Mouse (Mus musculus): Measurements from ENCODE around the gene Ercc6. TPM values are rescaled to one million over a fixed set of nuclear protein-coding genes. Genes with fewer than 3 reads are reported as not detected.

Gene Ercc6
- polyA plus RNA-seq, 1 experiment from 2014 or later, result 10.3 TPM

DNA sequence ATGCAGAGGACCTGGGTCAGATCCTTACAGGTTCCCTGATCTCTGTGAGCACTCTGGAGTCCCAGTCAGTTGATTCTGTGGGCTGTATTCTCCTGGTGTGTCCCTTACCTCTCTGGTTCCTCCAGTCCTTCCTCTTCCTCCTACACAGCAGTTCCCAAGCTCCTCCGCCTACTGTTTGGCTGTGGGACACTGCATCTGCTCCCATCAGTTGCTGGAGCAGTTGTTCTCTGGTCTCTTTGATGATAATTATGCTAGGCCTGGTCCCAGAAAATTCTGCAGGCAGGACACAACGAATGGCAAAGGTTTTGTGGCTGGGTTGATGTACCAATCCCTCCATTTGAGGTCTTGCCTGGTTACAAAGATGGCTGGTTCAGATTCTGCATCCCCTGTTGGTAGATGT is 12.0 kb upstream of the Ercc6 start:
- 63% methylated on average over 2 of the region's 2 CpGs for WGBS
- H3K4me3 ChIP-seq, result no peak overlapping the region
- no peaks in the 10 kb centered on the region for H3K9me3 ChIP-seq (replicated peaks)
- no peaks in the 10 kb centered on the region for H3K36me3 ChIP-seq
- no peak overlapping the region for H3K9ac ChIP-seq
- peaks cover 7% of the 10 kb centered on the region; the same call in 1 of the 2 replicates for H3K27me3 ChIP-seq
- no peak for ATAC-seq (replicated peaks; ENCODE audit: insufficient number of reproducible peaks, insufficient read depth, low FRiP score, low read depth)
- H3K4me1 ChIP-seq (replicated peaks), result no peaks in the 10 kb centered on the region
- H3K4me2 ChIP-seq, result no peak overlapping the region
- no peak overlapping the region for H3K27ac ChIP-seq

- H3K27ac ChIP-seq, result no peak overlapping the region
- no peaks in the 10 kb centered on the region for H3K4me1 ChIP-seq (replicated peaks)
- H3K9ac ChIP-seq, result no peak overlapping the region
- no peaks in the 10 kb centered on the region for H3K36me3 ChIP-seq
- no peak for ATAC-seq (replicated peaks; ENCODE audit: insufficient number of reproducible peaks, insufficient read depth, low FRiP score, low read depth)
- no peak overlapping the region for H3K4me3 ChIP-seq
- peaks cover 7% of the 10 kb centered on the region; the same call in 1 of the 2 replicates for H3K27me3 ChIP-seq
- no peak overlapping the region for H3K4me2 ChIP-seq
- H3K9me3 ChIP-seq (replicated peaks), result no peaks in the 10 kb centered on the region
- 74% methylated on average over 9 of the region's 9 CpGs for WGBS
These were observed 10.3 kb upstream of the Ercc6 start for GRCm38 (mm10) chr14:32502764-32503688.

DNA sequence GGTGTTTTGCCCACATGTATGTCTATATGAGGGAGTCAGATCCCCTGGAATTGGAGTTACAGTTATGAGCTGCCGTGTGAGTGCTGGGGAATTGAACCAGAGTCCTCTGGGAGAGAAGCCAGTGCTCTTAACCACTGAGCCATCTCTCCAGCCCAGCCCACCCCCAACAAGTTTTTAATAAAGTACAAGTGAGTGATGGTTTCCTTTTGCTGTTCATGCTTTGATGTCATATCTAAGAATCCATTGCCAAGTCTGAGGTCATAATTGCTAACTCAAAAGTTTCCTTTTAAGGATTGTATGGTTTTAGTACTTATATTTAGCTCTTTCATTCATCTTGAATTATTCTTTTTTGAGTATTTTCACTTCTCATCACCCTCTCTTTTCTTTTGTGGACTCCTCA is 9.4 kb upstream of the Ercc6 start:
- Histone ChIP-seq H3K4me3 (no peak overlapping the region), H3K36me3 (no peaks in the 10 kb centered on the region), H3K27ac (no peak overlapping the region), H3K9me3 (replicated peaks) (no peaks in the 10 kb centered on the region), H3K27me3 (peaks cover 7% of the 10 kb centered on the region; the same call in 1 of the 2 replicates), H3K4me1 (replicated peaks) (no peaks in the 10 kb centered on the region), H3K9ac (no peak overlapping the region), H3K4me2 (no peak overlapping the region)
- no peak for ATAC-seq (replicated peaks; ENCODE audit: insufficient number of reproducible peaks, insufficient read depth, low FRiP score, low read depth)
- WGBS, result 72% methylated on average over 1 of the region's 1 CpGs

DNA sequence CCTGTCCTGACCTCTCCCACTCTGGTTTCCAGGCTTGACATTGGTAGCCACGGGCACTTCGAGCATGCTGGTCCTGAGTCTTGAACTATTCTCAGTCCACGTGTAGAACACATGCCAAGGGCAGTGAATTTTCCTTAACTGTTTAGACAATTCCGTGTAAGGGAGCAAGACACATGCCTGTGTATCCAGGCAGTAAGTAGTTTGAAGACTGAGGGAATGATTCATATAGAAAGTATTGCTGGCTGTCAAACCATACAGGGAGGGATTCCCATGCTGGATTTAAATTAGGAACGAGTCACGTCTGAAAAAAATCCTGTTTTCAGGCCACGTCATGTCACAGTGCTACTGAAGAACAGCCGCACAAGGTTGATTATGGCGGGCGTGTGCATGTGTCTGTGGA is 7.0 kb upstream of the Ercc6 start:
- 83% methylated on average over 10 of the region's 10 CpGs for WGBS
- Histone ChIP-seq H3K9ac (no peak overlapping the region), H3K27ac (no peak overlapping the region), H3K4me2 (no peak overlapping the region), H3K4me1 (replicated peaks) (no peaks in the 10 kb centered on the region), H3K9me3 (replicated peaks) (no peaks in the 10 kb centered on the region), H3K4me3 (no peak overlapping the region), H3K27me3 (peaks cover 7% of the 10 kb centered on the region; the same call in 1 of the 2 replicates), H3K36me3 (no peaks in the 10 kb centered on the region)
- ATAC-seq (replicated peaks; ENCODE audit: insufficient number of reproducible peaks, insufficient read depth, low FRiP score, low read depth), result no peak

GRCm38 (mm10) chr14:32507216-32507615 is 6.1 kb upstream of the Ercc6 start:
- no peaks in the 10 kb centered on the region for H3K4me1 ChIP-seq (replicated peaks)
- H3K27me3 ChIP-seq, result no peaks in the 10 kb centered on the region; the same call in 1 of the 2 replicates
- H3K27ac ChIP-seq, result no peak overlapping the region
- no peaks in the 10 kb centered on the region for H3K36me3 ChIP-seq
- H3K9ac ChIP-seq, result no peak overlapping the region
- H3K4me2 ChIP-seq, result no peak overlapping the region
- H3K9me3 ChIP-seq (replicated peaks), result no peaks in the 10 kb centered on the region
- no peak overlapping the region for H3K4me3 ChIP-seq
- ATAC-seq (replicated peaks; ENCODE audit: insufficient number of reproducible peaks, insufficient read depth, low FRiP score, low read depth), result no peak
- WGBS, result 69% methylated on average over 4 of the region's 4 CpGs

- no peak overlapping the region for H3K27ac ChIP-seq
- H3K9me3 ChIP-seq (replicated peaks), result no peaks in the 10 kb centered on the region
- no peak for ATAC-seq (replicated peaks; ENCODE audit: insufficient number of reproducible peaks, insufficient read depth, low FRiP score, low read depth)
- H3K4me2 ChIP-seq, result no peak overlapping the region
- WGBS, result 48% methylated on average over 10 of the region's 10 CpGs
- H3K27me3 ChIP-seq, result no peaks in the 10 kb centered on the region; the same call in 1 of the 2 replicates
- H3K36me3 ChIP-seq, result no peaks in the 10 kb centered on the region
- H3K4me3 ChIP-seq, result no peak overlapping the region
- no peak overlapping the region for H3K9ac ChIP-seq
- peaks cover 4% of the 10 kb centered on the region; the same call in 1 of the 2 replicates for H3K4me1 ChIP-seq (replicated peaks)
These were observed 5.1 kb upstream of the Ercc6 start for GRCm38 (mm10) chr14:32508105-32508835.

DNA sequence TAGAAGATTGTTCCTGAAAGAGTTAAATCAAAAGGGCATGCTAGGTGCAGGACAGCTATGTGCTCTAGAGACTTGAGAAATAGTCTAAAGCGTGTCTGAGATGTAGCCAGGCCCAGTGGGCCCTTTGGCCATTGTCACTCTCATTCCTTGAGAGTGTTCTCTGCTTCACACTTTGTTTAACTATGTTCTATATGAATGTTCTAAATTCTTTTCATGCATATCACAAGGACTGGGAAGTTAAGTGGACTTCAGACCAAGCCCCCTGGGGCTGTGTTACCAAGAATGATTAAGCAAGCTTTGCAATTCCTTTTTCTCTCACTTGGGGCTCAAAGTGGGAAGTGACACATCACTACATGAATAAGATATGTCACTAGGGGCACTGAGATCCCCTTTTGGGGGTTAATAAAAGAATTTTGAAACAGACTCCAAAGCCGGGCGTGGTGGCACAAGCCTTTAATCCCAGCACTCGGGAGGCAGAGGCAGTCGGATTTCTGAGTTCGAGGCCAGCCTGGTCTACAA is 3.8 kb upstream of the Ercc6 start:
- ATAC-seq (replicated peaks; ENCODE audit: insufficient number of reproducible peaks, insufficient read depth, low FRiP score, low read depth), result no peak
- peaks cover 11% of the 10 kb centered on the region for H3K4me1 ChIP-seq (replicated peaks)
- WGBS, result 80% methylated on average over 6 of the region's 6 CpGs
- no peak overlapping the region for H3K27ac ChIP-seq
- H3K36me3 ChIP-seq, result no peaks in the 10 kb centered on the region
- H3K4me3 ChIP-seq, result no peak overlapping the region
- H3K4me2 ChIP-seq, result no peak overlapping the region
- no peaks in the 10 kb centered on the region; the same call in 1 of the 2 replicates for H3K27me3 ChIP-seq
- no peak overlapping the region for H3K9ac ChIP-seq
- no peaks in the 10 kb centered on the region for H3K9me3 ChIP-seq (replicated peaks)

DNA sequence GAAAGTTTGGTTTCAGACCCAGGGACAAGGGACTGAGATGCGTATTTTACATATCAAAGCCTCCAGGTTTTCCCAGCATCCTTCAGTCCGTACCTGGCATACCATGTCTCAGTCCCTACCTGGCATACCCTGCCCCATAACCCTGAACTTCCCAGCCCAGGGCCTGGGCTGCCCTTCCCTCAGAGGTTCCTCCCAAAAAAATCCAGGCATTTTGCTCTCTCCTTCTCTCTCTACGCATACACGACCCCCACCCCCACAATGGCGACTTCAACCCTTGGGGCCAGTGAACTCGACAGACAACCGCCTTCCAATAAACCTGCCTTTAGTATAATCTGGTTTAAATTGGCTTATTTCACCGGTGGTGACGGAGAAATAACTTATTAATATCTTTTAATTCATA is 409 bp upstream of the Ercc6 start:
- H3K4me2 ChIP-seq, result peak overlapping the region; percentile 82
- no peak overlapping the region for H3K9ac ChIP-seq
- H3K27ac ChIP-seq, result no peak overlapping the region
- H3K36me3 ChIP-seq, result peaks cover 12% of the 10 kb centered on the region
- ATAC-seq (replicated peaks; ENCODE audit: insufficient number of reproducible peaks, insufficient read depth, low FRiP score, low read depth), result no peak
- no peaks in the 10 kb centered on the region for H3K9me3 ChIP-seq (replicated peaks)
- 35% methylated on average over 9 of the region's 9 CpGs for WGBS
- H3K4me3 ChIP-seq, result peak overlapping the region; percentile 75
- H3K27me3 ChIP-seq, result no peaks in the 10 kb centered on the region; the same call in 1 of the 2 replicates
- peaks cover 15% of the 10 kb centered on the region for H3K4me1 ChIP-seq (replicated peaks)

- WGBS, result 75% methylated on average over 1 of the region's 1 CpGs
- ATAC-seq (replicated peaks; ENCODE audit: insufficient number of reproducible peaks, insufficient read depth, low FRiP score, low read depth), result no peak
- H3K9ac ChIP-seq, result no peak overlapping the region
- no peak overlapping the region for H3K27ac ChIP-seq
- no peaks in the 10 kb centered on the region; the same call in 1 of the 2 replicates for H3K27me3 ChIP-seq
- peaks cover 15% of the 10 kb centered on the region for H3K4me1 ChIP-seq (replicated peaks)
- H3K9me3 ChIP-seq (replicated peaks), result no peaks in the 10 kb centered on the region
- no peak overlapping the region for H3K4me3 ChIP-seq
- H3K36me3 ChIP-seq, result peaks cover 30% of the 10 kb centered on the region
- H3K4me2 ChIP-seq, result no peak overlapping the region
These were observed 2.8 kb downstream of the Ercc6 start for GRCm38 (mm10) chr14:32516086-32516485.

GRCm38 (mm10) chr14:32518543-32518942 is 5.2 kb downstream of the Ercc6 start:
- Histone ChIP-seq H3K4me3 (no peak overlapping the region), H3K9me3 (replicated peaks) (no peaks in the 10 kb centered on the region), H3K27ac (no peak overlapping the region), H3K4me1 (replicated peaks) (peaks cover 11% of the 10 kb centered on the region), H3K36me3 (peaks cover 38% of the 10 kb centered on the region), H3K4me2 (no peak overlapping the region), H3K9ac (no peak overlapping the region), H3K27me3 (no peaks in the 10 kb centered on the region)
- 91% methylated on average over 2 of the region's 2 CpGs for WGBS
- no peak for ATAC-seq (replicated peaks; ENCODE audit: insufficient number of reproducible peaks, insufficient read depth, low FRiP score, low read depth)

GRCm38 (mm10) chr14:32520400-32520926 is 7.1 kb downstream of the Ercc6 start:
- Histone ChIP-seq H3K9me3 (replicated peaks) (no peaks in the 10 kb centered on the region), H3K4me1 (replicated peaks) (peaks cover 2% of the 10 kb centered on the region; the same call in 1 of the 2 replicates), H3K9ac (no peak overlapping the region), H3K27ac (no peak overlapping the region), H3K4me3 (no peak overlapping the region), H3K4me2 (no peak overlapping the region), H3K27me3 (no peaks in the 10 kb centered on the region), H3K36me3 (peaks cover 38% of the 10 kb centered on the region)
- WGBS, result 76% methylated on average over 7 of the region's 7 CpGs
- ATAC-seq (replicated peaks; ENCODE audit: insufficient number of reproducible peaks, insufficient read depth, low FRiP score, low read depth), result no peak

All from heart, embryonic 15.5 days (tissue).